Mouse (Mus musculus) bone marrow macrophage, adult 2 months (primary cell): ENCODE measurements around the gene Txnip.

Experiments
- CTCF ChIP-seq: IDR thresholded peaks from 2 replicates; pipeline ENCODE4 v1.5.1; 2012; ENCODE audit warnings: low read depth, mild to moderate bottlenecking, low read length, moderate library complexity
- POLR2A ChIP-seq: IDR thresholded peaks from 2 replicates; pipeline ENCODE4 v1.6.1; 2012; ENCODE audit warnings: mild to moderate bottlenecking, low read depth, low read length, borderline replicate concordance

DNA sequence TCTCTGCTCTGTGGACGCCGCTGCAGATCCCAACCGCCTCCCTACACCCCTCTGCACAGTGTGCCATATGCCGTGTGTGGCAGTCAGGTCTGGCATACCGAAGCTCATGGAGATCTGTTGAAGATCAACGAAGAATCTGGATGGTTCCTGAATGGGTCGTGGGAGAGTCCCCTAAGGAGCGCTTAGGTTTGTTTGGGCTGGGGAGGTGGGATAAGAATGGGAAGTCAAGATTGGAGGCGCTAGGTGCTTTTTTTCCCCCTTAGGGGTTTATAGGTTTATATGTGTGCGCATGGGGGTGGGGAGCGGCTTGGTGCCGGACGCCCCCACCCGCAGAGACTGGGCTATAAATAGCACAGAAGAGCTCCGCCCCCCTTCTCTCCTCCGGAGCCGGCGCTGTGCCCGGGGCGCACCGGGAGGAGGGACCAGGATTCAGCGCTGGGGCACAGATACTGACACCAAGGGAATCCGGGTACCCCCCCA is 38.5 kb downstream of the Txnip start, which contains the start of gene Ankrd34a:
- no peak for TF ChIP-seq CTCF
- TF ChIP-seq POLR2A: no peak
